Mouse (Mus musculus) fibroblast of lung, adult 2 months (primary cell): ENCODE results near the gene Mettl25.

ENCODE experiments used
- DNase-seq: peaks from one replicate; pipeline ENCODE4 v3.0.0-alpha.2; 2011; ENCODE audit warnings: low read depth

The Mettl25 gene

GRCm38 (mm10) chr10:105753831-105754605 is 87.2 kb downstream of the Mettl25 start:
- DNase-seq, result no peak

- no peak for DNase-seq
These were observed 95.2 kb downstream of the Mettl25 start for GRCm38 (mm10) chr10:105746019-105746418.

GRCm38 (mm10) chr10:105741736-105742135 is 99.4 kb downstream of the Mettl25 start:
- no peak for DNase-seq

- no peak for DNase-seq
These were observed 102.2 kb downstream of the Mettl25 start for GRCm38 (mm10) chr10:105738942-105739341.

GRCm38 (mm10) chr10:105727798-105728197 is 113.4 kb downstream of the Mettl25 start:
- DNase-seq, result no peak

- no peak for DNase-seq
These were observed 113.8 kb downstream of the Mettl25 start for GRCm38 (mm10) chr10:105727353-105727752.

- DNase-seq, result peak; percentile 22
These were observed 126.3 kb downstream of the Mettl25 start for GRCm38 (mm10) chr10:105714844-105715243.

- DNase-seq, result peak; percentile 2
These were observed 126.8 kb downstream of the Mettl25 start for GRCm38 (mm10) chr10:105714366-105714765.

GRCm38 (mm10) chr10:105713222-105713621 is 128.0 kb downstream of the Mettl25 start:
- DNase-seq, result no peak
